Mouse (Mus musculus) bone marrow, adult 2 months (tissue): Measurements from ENCODE around the gene Fas. TPM values are rescaled to one million over a fixed set of nuclear protein-coding genes. Genes with fewer than 3 reads are reported as not detected.

Source experiments
- H3K27ac ChIP-seq: fragments of 200-500 bp; 2 replicates; pipeline ENCODE4 v1.5.1; 2012; ENCODE audit warnings: low read depth, mild to moderate bottlenecking, control low read depth, inconsistent platforms, low read length; ENCODE audit not compliant: control insufficient read depth, poor library complexity, insufficient read depth
- H3K4me1 ChIP-seq: fragments of 200-500 bp; 2 replicates; pipeline ENCODE4 v1.6.1; 2011; ENCODE audit warnings: low read length; ENCODE audit not compliant: control insufficient read depth, insufficient read depth
- H3K4me3 ChIP-seq: fragments of 200-500 bp; replicated peaks from 2 replicates; pipeline ENCODE3; 2011; ENCODE audit warnings: mild to moderate bottlenecking, low read depth, low read length, control low read depth; ENCODE audit not compliant: control insufficient read depth
- CTCF ChIP-seq: fragments of 200-500 bp; IDR thresholded peaks from 2 replicates; pipeline ENCODE4 v1.5.1; 2011; ENCODE audit warnings: low read length, control low read depth; ENCODE audit not compliant: control insufficient read depth, insufficient read depth
- POLR2A ChIP-seq: fragments of 200-500 bp; IDR thresholded peaks from 2 replicates; pipeline ENCODE4 v1.6.1; 2011; ENCODE audit warnings: low read depth, mild to moderate bottlenecking, control low read depth, low read length, borderline replicate concordance; ENCODE audit not compliant: control insufficient read depth
- WGBS: fragments of 180-500 bp; shearing (Covaris S2); methylation state at CpG from one replicate; pipeline ENCODE4 v1.1.7; 2018; 5-methylcytosine and 5-hydroxymethylcytosine counted together
- polyA plus RNA-seq: library from polyadenylated mRNA; stranded (reverse); fragments of >200 nt; gene quantifications from 2 replicates; pipeline ENCODE4 v1.2.4, GENCODE M21; 2011; ENCODE audit warnings: low replicate concordance; ENCODE audit not compliant: missing spikeins, insufficient read depth, insufficient read length

The Fas gene
- polyA plus RNA-seq, 1 experiment, result 10.1 TPM

GRCm38 (mm10) chr19:34254101-34254879, 36.2 kb upstream of the Fas start:
- peaks cover 2% of the 10 kb centered on the region; the same call in 1 of the 2 replicates for H3K4me1 ChIP-seq
- H3K27ac ChIP-seq, result peak overlapping the region; percentile 54
- H3K4me3 ChIP-seq, result no peak overlapping the region
- no peak for TF ChIP-seq POLR2A
- no peak for TF ChIP-seq CTCF
- 10% methylated on average over 14 of the region's 14 CpGs for WGBS

GRCm38 (mm10) chr19:34254880-34255681, 35.4 kb upstream of the Fas start, which contains the start of gene Acta2:
TSS of gene Acta2 (minus strand) at chr19:34255590.
- peaks cover 2% of the 10 kb centered on the region; the same call in 1 of the 2 replicates for H3K4me1 ChIP-seq
- H3K4me3 ChIP-seq, result no peak within 1 kb of the TSS
- no peak within 1 kb of the TSS; the same call in 1 of the 2 replicates for H3K27ac ChIP-seq
- 75% methylated on average over 16 of the region's 16 CpGs for WGBS
- TF ChIP-seq CTCF (no peak), POLR2A (no peak)

GRCm38 (mm10) chr19:34256149-34256548, 34.3 kb upstream of the Fas start:
- Histone ChIP-seq H3K27ac (no peak overlapping the region), H3K4me1 (peaks cover 2% of the 10 kb centered on the region; the same call in 1 of the 2 replicates), H3K4me3 (no peak overlapping the region)
- 56% methylated on average over 5 of the region's 5 CpGs for WGBS
- TF ChIP-seq POLR2A (no peak), CTCF (no peak)

- Histone ChIP-seq H3K4me3 (no peak overlapping the region), H3K27ac (no peak overlapping the region), H3K4me1 (peaks cover 2% of the 10 kb centered on the region; the same call in 1 of the 2 replicates)
- 74% methylated on average over 2 of the region's 2 CpGs for WGBS
- no peak for TF ChIP-seq POLR2A
- TF ChIP-seq CTCF, result no peak
These were observed 33.5 kb upstream of the Fas start for GRCm38 (mm10) chr19:34256936-34257335.

GRCm38 (mm10) chr19:34262273-34262974, 28.0 kb upstream of the Fas start:
- TF ChIP-seq CTCF (no peak), POLR2A (no peak)

GRCm38 (mm10) chr19:34265604-34266193, 24.8 kb upstream of the Fas start:
- WGBS, result 72% methylated on average over 5 of the region's 5 CpGs
- H3K4me1 ChIP-seq, result no peaks in the 10 kb centered on the region; the same call in 1 of the 2 replicates
- H3K27ac ChIP-seq, result no peak overlapping the region
- TF ChIP-seq POLR2A (no peak), CTCF (no peak)
- H3K4me3 ChIP-seq, result no peak overlapping the region

More at GRCm38 (mm10) chr19:34262273-34262974, 28.0 kb upstream of the Fas start:
- H3K27ac ChIP-seq, result no peak overlapping the region
- no peak overlapping the region for H3K4me3 ChIP-seq
- 35% methylated on average over 2 of the region's 2 CpGs for WGBS
- H3K4me1 ChIP-seq, result no peaks in the 10 kb centered on the region; the same call in 1 of the 2 replicates

- Histone ChIP-seq H3K4me1 (peaks cover 2% of the 10 kb centered on the region; the same call in 1 of the 2 replicates), H3K27ac (no peak overlapping the region), H3K4me3 (no peak overlapping the region)
- TF ChIP-seq POLR2A (no peak), CTCF (no peak)
- WGBS, result 59% methylated on average over 1 of the region's 1 CpGs
These were observed 21.5 kb upstream of the Fas start for GRCm38 (mm10) chr19:34268991-34269390.
